Mouse (Mus musculus): Measurements from ENCODE around the gene Lrrk2. TPM values are rescaled to one million over a fixed set of nuclear protein-coding genes. Genes with fewer than 3 reads are reported as not detected.
A peak's percentile ranks its signal among the peaks of the same experiment; 100 is the strongest.

Lrrk2 gene
- polyA plus RNA-seq, 1 experiment from 2014 or later: 1.6 TPM

DNA sequence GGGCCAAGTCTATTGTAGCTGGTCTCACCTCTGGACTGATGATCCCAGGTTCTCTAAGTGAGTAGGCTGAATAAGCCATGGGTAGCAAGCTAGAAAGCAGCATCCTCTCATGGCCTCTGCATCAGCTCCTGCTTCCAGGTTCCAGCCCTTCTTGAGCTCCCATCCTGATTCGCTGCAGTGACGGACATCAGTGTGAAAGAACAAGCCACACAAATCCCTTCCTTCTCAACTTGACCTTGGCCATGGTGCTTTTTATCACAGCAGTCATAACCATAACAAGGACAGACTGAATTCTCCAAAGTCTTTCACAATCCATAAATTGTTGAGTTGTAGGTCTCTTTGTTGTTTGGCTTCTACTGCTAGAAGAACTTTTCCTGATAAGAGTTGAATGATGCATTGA, 20.9 kb downstream of the Lrrk2 start:
- no peaks in the 10 kb centered on the region for H3K4me1 ChIP-seq
- no peak overlapping the region for H3K9ac ChIP-seq
- no peaks in the 10 kb centered on the region for H3K27me3 ChIP-seq (replicated peaks)
- H3K36me3 ChIP-seq: no peaks in the 10 kb centered on the region
- H3K27ac ChIP-seq: no peak overlapping the region
- no peak overlapping the region for H3K4me2 ChIP-seq
- no peak overlapping the region for H3K4me3 ChIP-seq
- ATAC-seq: no peak
- WGBS (ENCODE audit: insufficient replicate concordance): 68% methylated on average over 2 of the region's 2 CpGs
- no peaks in the 10 kb centered on the region for H3K9me3 ChIP-seq (replicated peaks)

DNA sequence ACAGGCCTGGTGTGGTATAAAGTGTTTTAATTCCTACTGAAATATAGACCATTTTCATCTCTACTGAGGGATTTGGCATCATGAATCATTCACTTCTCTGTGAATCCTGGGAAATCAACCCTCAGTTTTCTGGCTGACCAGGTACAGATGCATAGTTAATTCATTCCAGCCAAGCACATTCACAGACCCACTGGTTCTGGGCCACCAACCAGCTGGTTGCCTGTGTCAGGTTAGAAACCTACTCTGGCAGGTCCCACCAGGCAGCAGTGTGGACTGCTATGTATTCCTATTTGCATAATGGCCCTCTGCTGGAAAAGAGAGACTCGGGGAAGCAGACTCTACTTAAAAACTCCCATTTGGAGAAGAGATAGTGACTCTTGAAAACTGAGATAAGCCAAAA, 27.9 kb downstream of the Lrrk2 start:
- no peaks in the 10 kb centered on the region for H3K27me3 ChIP-seq (replicated peaks)
- no peak overlapping the region for H3K4me3 ChIP-seq
- no peak overlapping the region for H3K27ac ChIP-seq
- no peaks in the 10 kb centered on the region for H3K9me3 ChIP-seq (replicated peaks)
- no peak overlapping the region for H3K9ac ChIP-seq
- ATAC-seq: no peak
- no peaks in the 10 kb centered on the region for H3K36me3 ChIP-seq
- H3K4me1 ChIP-seq: no peaks in the 10 kb centered on the region
- no peak overlapping the region for H3K4me2 ChIP-seq
- WGBS (ENCODE audit: insufficient replicate concordance): 50% methylated on average over 1 of the region's 1 CpGs

DNA sequence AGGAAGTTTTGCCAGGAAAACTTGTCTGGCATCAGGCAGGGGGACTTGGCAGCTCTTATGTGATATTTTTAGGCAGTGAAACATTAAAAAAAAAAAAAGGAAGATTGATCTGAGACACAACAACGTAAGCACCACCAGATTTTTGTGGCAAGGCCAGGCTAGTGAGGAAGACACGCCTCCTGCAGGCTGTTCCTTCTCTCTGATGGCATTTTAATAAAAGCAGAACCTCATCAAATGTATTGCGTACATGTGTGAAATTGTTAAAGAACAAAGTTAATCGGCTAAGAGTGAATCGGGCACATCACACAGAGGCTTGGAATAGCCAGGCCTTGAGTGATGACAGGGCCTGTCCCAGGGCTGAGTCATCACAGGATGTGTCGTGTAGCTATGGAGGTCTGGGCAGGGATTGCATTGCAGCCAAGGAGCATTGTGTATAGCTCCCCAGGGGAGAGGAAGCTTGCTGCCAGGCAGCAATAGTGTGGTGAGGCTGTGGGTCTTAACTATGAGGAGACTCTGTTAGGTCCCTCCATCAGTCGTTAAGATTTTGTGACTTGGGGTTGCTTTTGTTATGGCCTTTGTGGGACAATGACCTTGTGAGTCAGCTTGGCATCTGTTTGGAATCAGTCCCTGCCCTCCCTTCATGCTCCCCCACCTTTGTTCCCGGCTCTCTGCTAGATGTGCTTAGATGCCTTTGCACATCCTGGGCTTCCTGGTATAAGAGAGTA, 30.2 kb downstream of the Lrrk2 start:
- Histone ChIP-seq H3K36me3 (no peaks in the 10 kb centered on the region), H3K4me2 (no peak overlapping the region), H3K9ac (no peak overlapping the region), H3K4me3 (no peak overlapping the region), H3K27ac (no peak overlapping the region), H3K27me3 (replicated peaks) (no peaks in the 10 kb centered on the region), H3K9me3 (replicated peaks) (no peaks in the 10 kb centered on the region), H3K4me1 (no peaks in the 10 kb centered on the region)
- no peak for ATAC-seq
- 44% methylated on average over 8 of the region's 8 CpGs for WGBS (ENCODE audit: insufficient replicate concordance)

DNA sequence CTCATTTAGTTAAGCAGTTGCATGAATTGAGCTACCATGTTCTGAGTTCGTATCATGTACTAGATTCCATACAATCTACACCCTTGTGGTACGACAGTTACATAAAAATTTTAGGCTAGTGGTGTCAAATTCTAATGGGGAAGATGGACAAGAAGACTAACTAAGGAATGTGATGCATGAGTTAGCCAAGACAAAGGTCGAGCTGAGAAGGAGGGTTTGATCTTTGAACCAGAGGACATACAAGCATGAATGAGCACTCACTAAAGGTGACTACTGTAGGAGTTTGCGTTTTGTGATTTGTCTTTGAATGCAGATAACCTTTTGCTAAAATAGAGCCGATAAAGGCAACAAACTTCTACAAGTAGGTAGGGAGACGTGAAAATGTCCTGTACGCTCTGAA, 31.1 kb downstream of the Lrrk2 start:
- no peaks in the 10 kb centered on the region for H3K4me1 ChIP-seq
- H3K4me3 ChIP-seq: no peak overlapping the region
- ATAC-seq: no peak
- no peak overlapping the region for H3K4me2 ChIP-seq
- H3K9ac ChIP-seq: no peak overlapping the region
- no peak overlapping the region for H3K27ac ChIP-seq
- H3K36me3 ChIP-seq: no peaks in the 10 kb centered on the region
- H3K9me3 ChIP-seq (replicated peaks): no peaks in the 10 kb centered on the region
- 65% methylated on average over 7 of the region's 7 CpGs for WGBS (ENCODE audit: insufficient replicate concordance)
- no peaks in the 10 kb centered on the region for H3K27me3 ChIP-seq (replicated peaks)

DNA sequence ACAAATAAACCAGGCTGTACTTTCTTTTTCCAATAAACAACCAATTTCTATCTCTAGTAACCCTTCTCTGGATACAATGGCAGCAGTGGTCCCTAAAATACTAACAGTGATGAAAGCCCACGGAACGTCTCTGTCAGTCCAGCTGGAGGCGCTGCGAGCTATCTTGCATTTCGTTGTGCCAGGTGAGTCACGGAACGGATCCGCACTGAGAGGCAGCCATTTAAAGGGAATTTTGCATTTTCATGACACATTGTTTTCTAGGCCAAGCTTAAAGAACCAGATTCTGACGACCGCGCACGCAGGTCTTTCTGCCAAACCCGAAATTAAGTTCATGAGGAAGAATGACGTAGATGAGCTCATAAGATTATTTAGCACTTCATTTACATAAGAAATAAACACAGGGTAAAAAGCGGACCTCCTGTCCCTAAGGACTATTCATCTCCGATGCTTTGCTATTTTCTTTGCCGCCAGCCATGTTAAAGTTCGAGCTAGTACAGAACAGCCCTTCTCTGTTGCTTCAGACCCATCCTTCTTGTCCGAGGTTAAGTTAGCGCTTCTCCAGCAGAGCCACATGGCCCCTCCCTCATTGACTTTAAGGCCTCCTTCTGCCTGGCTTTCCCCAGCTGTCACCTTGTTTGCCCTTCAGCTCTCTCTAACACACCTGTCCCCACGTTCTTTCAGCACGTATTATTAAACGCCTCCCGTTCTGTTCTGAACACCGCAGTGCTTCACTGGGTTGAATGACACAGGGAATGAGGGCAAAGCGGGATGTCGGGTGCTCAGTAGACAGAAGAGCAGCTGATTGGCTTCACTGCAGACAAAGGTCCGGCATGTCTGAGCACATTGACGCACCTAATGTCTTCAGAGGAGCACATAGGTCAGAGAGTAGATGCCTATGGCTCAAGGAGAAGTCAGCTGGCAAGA, 36.5 kb downstream of the Lrrk2 start:
- no peak for ATAC-seq
- no peaks in the 10 kb centered on the region for H3K9me3 ChIP-seq (replicated peaks)
- no peaks in the 10 kb centered on the region for H3K27me3 ChIP-seq (replicated peaks)
- H3K4me1 ChIP-seq: no peaks in the 10 kb centered on the region
- H3K4me3 ChIP-seq: no peak overlapping the region
- WGBS (ENCODE audit: insufficient replicate concordance): 49% methylated on average over 29 of the region's 29 CpGs
- H3K4me2 ChIP-seq: peak overlapping the region; percentile 40; the same call in 1 of the 2 replicates
- no peaks in the 10 kb centered on the region for H3K36me3 ChIP-seq
- no peak overlapping the region for H3K9ac ChIP-seq
- H3K27ac ChIP-seq: no peak overlapping the region

DNA sequence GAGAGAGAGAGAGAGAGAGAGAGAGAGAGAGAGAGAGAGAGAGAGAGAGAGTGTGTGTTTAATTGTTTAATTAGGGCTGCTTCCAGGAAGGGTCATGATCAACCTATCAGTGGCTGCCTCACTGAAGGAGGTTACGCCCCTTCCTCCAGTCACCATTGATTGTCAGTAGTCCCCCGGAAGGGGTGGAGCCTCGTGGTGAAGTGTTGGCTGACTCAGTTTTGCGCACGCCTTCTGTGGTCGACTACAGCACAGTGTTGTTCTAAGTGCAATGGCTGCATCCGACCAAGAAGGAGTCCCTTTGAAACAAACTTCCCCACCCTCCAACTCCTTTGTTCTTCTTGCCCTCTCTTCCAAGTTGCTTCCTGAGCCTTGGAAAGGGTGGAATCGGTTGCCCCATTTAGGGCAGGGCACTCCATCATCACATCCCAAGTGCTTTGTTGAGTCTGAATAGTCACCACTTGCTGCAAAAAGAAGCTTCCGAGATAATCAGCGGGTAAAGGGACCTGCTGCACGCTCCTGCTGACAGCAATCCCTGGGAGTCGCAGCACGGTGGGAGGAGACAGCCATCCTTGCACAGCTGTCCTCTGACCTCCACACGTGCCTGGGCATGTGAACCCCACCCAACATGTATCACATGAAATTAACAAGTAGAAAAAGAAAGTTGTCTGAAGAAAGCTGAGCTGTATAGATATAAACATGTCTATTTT, 62.4 kb downstream of the Lrrk2 start:
- Histone ChIP-seq H3K4me2 (no peak overlapping the region), H3K9me3 (replicated peaks) (no peaks in the 10 kb centered on the region), H3K4me3 (no peak overlapping the region), H3K36me3 (no peaks in the 10 kb centered on the region), H3K27me3 (replicated peaks) (no peaks in the 10 kb centered on the region), H3K4me1 (no peaks in the 10 kb centered on the region), H3K27ac (no peak overlapping the region), H3K9ac (no peak overlapping the region)
- no peak for ATAC-seq
- 68% methylated on average over 14 of the region's 14 CpGs for WGBS (ENCODE audit: insufficient replicate concordance)

DNA sequence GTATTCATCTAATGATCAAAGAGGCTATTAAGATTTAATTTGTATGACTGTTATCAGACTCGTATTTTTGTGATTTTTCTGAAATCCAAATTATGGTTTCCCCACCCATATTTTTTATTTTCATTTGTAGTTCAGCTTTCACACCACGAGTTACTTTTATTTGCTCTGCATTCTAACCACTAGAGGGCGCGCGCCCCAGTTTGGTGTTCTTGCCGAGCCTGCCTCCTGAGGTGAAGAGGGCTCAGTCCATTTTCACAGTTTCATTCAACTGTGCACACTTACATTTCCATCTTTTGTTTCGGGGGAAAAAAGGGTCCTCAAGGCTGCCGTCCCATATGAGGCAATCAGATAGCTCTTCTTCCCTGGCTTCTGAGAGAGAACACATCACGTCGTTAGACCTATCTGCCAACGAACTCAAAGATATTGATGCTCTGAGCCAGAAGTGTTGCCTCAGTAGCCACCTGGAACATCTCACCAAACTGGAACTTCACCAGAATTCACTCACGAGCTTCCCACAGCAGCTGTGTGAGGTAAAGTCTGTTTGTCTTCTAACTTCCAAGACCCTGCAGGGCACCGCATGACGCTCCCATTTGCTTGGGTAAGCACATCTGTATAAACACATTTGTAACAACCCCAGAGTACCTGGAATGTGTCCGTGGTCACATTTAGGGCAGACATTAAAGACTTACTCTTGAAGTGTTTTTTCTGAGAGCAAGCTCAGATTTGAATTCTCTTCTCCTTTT, 64.0 kb downstream of the Lrrk2 start:
- no peaks in the 10 kb centered on the region for H3K27me3 ChIP-seq (replicated peaks)
- H3K9ac ChIP-seq: no peak overlapping the region
- H3K4me2 ChIP-seq: no peak overlapping the region
- WGBS (ENCODE audit: insufficient replicate concordance): 38% methylated on average over 15 of the region's 15 CpGs
- H3K9me3 ChIP-seq (replicated peaks): no peaks in the 10 kb centered on the region
- H3K36me3 ChIP-seq: no peaks in the 10 kb centered on the region
- no peak for ATAC-seq
- H3K4me3 ChIP-seq: no peak overlapping the region
- no peak overlapping the region for H3K27ac ChIP-seq
- no peaks in the 10 kb centered on the region for H3K4me1 ChIP-seq

DNA sequence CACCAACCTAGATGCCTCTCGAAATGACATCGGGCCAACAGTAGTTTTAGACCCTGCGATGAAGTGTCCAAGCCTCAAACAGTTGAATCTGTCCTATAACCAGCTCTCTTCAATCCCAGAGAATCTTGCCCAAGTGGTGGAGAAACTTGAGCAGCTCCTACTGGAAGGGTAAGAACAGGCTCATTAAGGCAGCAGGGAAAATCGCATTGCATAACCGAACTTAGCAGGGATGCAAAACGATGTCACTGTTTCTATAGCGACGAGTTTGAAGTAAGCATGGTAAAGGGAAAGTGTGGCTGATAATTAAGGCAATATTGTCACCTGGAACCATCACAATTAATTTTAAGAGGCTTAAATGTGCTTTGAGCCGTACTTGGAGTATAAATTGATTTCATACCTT, 65.8 kb downstream of the Lrrk2 start:
- Histone ChIP-seq H3K4me1 (no peaks in the 10 kb centered on the region), H3K4me2 (no peak overlapping the region), H3K9ac (no peak overlapping the region), H3K27ac (no peak overlapping the region), H3K27me3 (replicated peaks) (no peaks in the 10 kb centered on the region), H3K4me3 (no peak overlapping the region), H3K9me3 (replicated peaks) (no peaks in the 10 kb centered on the region), H3K36me3 (no peaks in the 10 kb centered on the region)
- ATAC-seq: no peak
- 72% methylated on average over 9 of the region's 9 CpGs for WGBS (ENCODE audit: insufficient replicate concordance)

DNA sequence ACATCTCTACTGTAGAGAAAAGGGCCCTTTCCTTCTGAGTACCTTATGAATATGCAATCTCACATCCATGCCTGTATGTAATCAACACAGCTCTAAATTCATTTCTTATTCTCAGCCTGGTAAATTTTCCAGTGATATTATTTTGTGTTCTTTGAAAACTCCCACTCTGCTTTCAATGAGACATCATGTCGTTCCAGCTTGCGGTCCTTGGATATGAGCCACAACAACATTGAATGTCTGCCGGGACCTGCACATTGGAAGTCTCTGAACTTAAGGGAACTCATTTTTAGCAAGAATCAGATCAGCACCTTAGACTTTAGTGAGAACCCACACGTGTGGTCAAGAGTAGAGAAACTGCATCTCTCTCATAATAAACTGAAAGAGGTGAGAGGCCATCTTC, 72.5 kb downstream of the Lrrk2 start:
- no peak overlapping the region for H3K9ac ChIP-seq
- no peaks in the 10 kb centered on the region for H3K27me3 ChIP-seq (replicated peaks)
- WGBS (ENCODE audit: insufficient replicate concordance): 73% methylated on average over 4 of the region's 4 CpGs
- no peaks in the 10 kb centered on the region for H3K9me3 ChIP-seq (replicated peaks)
- H3K4me3 ChIP-seq: no peak overlapping the region
- H3K36me3 ChIP-seq: no peaks in the 10 kb centered on the region
- H3K4me2 ChIP-seq: no peak overlapping the region
- no peaks in the 10 kb centered on the region for H3K4me1 ChIP-seq
- no peak overlapping the region for H3K27ac ChIP-seq
- no peak for ATAC-seq

DNA sequence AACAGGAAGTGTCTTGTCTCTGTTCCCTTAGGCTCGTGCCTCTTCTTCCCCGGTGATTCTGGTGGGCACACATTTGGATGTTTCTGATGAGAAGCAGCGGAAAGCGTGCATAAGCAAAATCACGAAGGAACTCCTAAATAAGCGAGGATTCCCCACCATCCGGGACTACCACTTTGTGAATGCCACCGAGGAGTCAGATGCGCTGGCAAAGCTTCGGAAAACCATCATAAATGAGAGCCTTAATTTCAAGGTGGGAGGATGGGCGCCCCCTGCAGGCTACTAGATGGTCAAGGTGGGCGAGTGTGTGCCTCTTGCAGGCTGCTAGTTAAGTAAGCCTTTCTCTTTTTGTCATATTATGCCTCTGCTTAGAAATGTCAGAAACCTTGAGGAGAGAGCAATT, 79.1 kb downstream of the Lrrk2 start:
- 56% methylated on average over 12 of the region's 12 CpGs for WGBS (ENCODE audit: insufficient replicate concordance)
- Histone ChIP-seq H3K4me1 (no peaks in the 10 kb centered on the region), H3K9me3 (replicated peaks) (no peaks in the 10 kb centered on the region), H3K36me3 (no peaks in the 10 kb centered on the region), H3K9ac (no peak overlapping the region), H3K27ac (no peak overlapping the region), H3K4me2 (no peak overlapping the region), H3K27me3 (replicated peaks) (no peaks in the 10 kb centered on the region), H3K4me3 (no peak overlapping the region)
- no peak for ATAC-seq

DNA sequence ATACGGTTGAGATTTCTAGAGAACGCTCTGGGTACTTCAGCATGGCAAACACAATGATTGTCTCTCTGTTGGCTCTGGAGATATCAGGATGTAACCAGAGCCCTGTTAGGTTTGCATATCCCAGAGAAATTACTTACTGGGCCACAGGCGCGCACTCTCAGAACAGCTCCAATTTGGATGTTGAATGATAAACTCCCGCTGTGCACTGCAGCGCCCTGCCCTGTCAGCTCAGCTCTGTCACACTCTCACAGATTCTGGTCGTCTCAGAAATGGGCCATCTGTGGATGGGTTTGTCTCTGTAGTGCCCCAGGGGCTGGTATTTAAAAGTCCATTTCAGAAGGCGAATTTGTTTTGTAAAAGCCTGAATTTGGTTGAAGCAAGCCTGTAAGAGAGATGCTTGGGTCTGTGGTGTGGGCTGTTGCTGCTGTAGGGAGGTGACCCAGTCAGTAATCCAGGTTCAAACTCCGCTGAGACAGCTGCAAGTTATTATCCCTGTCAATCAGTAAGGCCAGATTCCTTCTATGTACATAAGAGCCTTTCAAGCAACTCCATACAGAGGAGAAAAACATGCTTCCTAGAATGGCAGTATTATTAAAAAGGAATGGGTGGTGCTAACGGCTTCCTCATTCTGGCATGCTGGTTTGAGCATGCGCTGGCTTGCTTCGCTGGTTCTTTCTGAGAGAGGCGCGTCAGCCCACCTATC, 80.6 kb downstream of the Lrrk2 start:
- H3K27me3 ChIP-seq (replicated peaks): no peaks in the 10 kb centered on the region
- H3K4me1 ChIP-seq: no peaks in the 10 kb centered on the region
- no peak for ATAC-seq
- H3K4me3 ChIP-seq: no peak overlapping the region
- no peaks in the 10 kb centered on the region for H3K36me3 ChIP-seq
- H3K9me3 ChIP-seq (replicated peaks): no peaks in the 10 kb centered on the region
- 70% methylated on average over 14 of the region's 14 CpGs for WGBS (ENCODE audit: insufficient replicate concordance)
- no peak overlapping the region for H3K27ac ChIP-seq
- no peak overlapping the region for H3K9ac ChIP-seq
- no peak overlapping the region for H3K4me2 ChIP-seq
